Mouse (Mus musculus) ES-Bruce4 (cell line): ENCODE results near the gene Akt1s1. TPM values are rescaled to one million over a fixed set of nuclear protein-coding genes. Genes with fewer than 3 reads are reported as not detected.

Source experiments
- H3K27ac ChIP-seq: 2 replicates; pipeline ENCODE4 v1.5.1; 2012; ENCODE audit warnings: low read length, inconsistent platforms; ENCODE audit not compliant: insufficient read depth
- H3K27me3 ChIP-seq: 2 replicates; pipeline ENCODE4 v1.6.1; 2012; ENCODE audit warnings: mild to moderate bottlenecking, low read length, inconsistent platforms; ENCODE audit not compliant: control insufficient read depth, poor library complexity, insufficient read depth, severe bottlenecking
- H3K36me3 ChIP-seq: 2 replicates; pipeline ENCODE4 v1.6.1; 2012; ENCODE audit warnings: inconsistent platforms, mild to moderate bottlenecking, low read length, moderate library complexity; ENCODE audit not compliant: control insufficient read depth, poor library complexity, insufficient read depth, severe bottlenecking
- H3K4me1 ChIP-seq: one replicate; pipeline ENCODE4 v1.8.1; 2011; ENCODE audit warnings: low read length; ENCODE audit not compliant: control insufficient read depth, insufficient read depth
- H3K4me3 ChIP-seq: 2 replicates; pipeline ENCODE4 v1.5.1; 2011; ENCODE audit warnings: low read depth, mild to moderate bottlenecking, low read length
- H3K9ac ChIP-seq: 2 replicates; pipeline ENCODE4 v1.6.1; 2012; ENCODE audit warnings: low read depth, mild to moderate bottlenecking, inconsistent platforms; ENCODE audit not compliant: poor library complexity, severe bottlenecking
- H3K9me3 ChIP-seq: replicated peaks from 2 replicates; pipeline ENCODE4 v1.6.1; 2012; ENCODE audit warnings: mild to moderate bottlenecking, low read length, inconsistent platforms; ENCODE audit not compliant: control insufficient read depth, poor library complexity, insufficient read depth, severe bottlenecking
- CTCF ChIP-seq: IDR thresholded peaks from one replicate; pipeline ENCODE4 v1.8.1; 2011; ENCODE audit warnings: low read depth, low read length
- EP300 ChIP-seq: IDR thresholded peaks from 2 replicates; pipeline ENCODE4 v1.6.1; 2011; ENCODE audit warnings: low read depth, low read length; ENCODE audit not compliant: insufficient read depth
- POLR2A ChIP-seq: IDR thresholded peaks from one replicate; pipeline ENCODE4 v1.8.1; 2011; ENCODE audit warnings: low read length; ENCODE audit not compliant: insufficient read depth
- polyA plus RNA-seq: library from polyadenylated mRNA; stranded (reverse); fragments of >200 nt; gene quantifications from 2 replicates; pipeline ENCODE4 v1.2.4, GENCODE M21; 2011; ENCODE audit warnings: low read depth; ENCODE audit not compliant: missing spikeins, insufficient read depth, insufficient read length

Gene Akt1s1
- polyA plus RNA-seq, 1 experiment, result 38.3 TPM

DNA sequence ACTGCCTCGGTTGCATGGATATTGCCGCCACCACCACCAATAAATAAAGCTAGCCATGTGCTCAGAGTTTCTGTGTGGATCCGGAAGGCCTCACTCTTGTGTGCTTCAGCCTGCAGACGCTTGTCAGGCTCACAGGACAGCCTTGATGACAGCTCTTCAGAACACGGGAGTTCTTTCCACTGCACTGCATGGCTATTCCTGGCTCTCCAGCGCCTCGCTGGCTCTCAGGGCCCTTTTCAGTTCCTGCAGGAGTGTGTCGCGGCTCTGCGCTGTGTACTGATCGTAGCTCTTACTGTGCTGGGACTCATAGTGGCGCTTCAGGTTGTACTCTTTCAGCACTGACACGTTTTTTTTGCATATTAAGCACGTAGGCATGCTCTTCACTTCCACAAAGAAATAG, 29.0 kb downstream of the Akt1s1 start:
- H3K4me1 ChIP-seq, result no peaks in the 10 kb centered on the region
- TF ChIP-seq EP300 (no peak), CTCF (no peak), POLR2A (no peak)
- no peak overlapping the region for H3K27ac ChIP-seq
- no peak overlapping the region for H3K9ac ChIP-seq
- peaks cover 18% of the 10 kb centered on the region; the same call in 1 of the 2 replicates for H3K36me3 ChIP-seq
- no peaks in the 10 kb centered on the region for H3K27me3 ChIP-seq
- no peaks in the 10 kb centered on the region for H3K9me3 ChIP-seq
- H3K4me3 ChIP-seq, result no peak overlapping the region

DNA sequence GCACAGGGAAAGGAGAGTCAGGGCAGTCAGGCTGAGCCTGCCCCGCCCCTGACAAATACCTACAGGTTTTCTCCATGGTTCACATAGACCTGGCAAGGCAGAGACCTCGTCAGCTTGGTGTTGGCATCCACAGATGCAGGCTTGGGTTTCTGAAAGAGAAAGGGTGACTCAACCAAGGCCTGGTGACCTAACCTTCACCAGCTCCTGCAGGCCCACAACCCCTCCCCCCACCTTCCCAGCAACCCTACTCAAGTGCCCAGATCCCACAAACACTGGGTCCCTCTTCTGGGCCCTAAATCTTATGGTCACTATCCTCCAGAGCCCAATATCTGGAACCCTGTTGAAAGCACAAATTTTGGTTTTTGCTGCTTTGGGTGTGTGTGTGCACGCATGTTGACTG, 34.2 kb downstream of the Akt1s1 start:
- no peak overlapping the region for H3K9ac ChIP-seq
- H3K9me3 ChIP-seq, result no peaks in the 10 kb centered on the region
- peaks cover 24% of the 10 kb centered on the region for H3K36me3 ChIP-seq

DNA sequence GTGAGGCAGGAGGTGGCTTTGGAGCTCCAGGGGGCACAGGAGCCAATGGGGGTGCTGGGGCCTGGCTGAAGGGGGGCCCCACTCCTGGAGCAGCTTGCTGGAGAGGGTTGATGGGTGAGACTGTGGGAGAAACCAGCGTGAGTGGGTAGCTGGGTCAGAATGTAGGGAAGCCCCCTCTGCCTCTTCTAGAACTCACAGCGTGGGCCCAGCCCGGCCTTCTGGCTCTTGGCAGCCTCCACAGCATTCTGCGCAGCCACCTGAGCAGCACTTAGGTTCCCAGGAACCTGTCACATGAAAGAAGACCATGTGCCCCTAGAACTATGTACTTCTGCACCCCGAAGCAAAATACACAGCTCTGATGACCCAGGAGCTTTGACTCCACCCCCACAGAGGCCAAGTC, 35.8 kb downstream of the Akt1s1 start:
- H3K27ac ChIP-seq, result no peak overlapping the region
- peaks cover 32% of the 10 kb centered on the region for H3K36me3 ChIP-seq
- H3K9ac ChIP-seq, result no peak overlapping the region
- no peaks in the 10 kb centered on the region for H3K27me3 ChIP-seq
- TF ChIP-seq CTCF (no peak), POLR2A (no peak), EP300 (no peak)
- no peaks in the 10 kb centered on the region for H3K9me3 ChIP-seq
- H3K4me1 ChIP-seq, result no peaks in the 10 kb centered on the region
- H3K4me3 ChIP-seq, result no peak overlapping the region

More for the DNA sequence above, 34.2 kb downstream of the Akt1s1 start:
- no peak overlapping the region for H3K4me3 ChIP-seq
- H3K4me1 ChIP-seq, result no peaks in the 10 kb centered on the region
- no peaks in the 10 kb centered on the region for H3K27me3 ChIP-seq
- no peak overlapping the region for H3K27ac ChIP-seq
- no peak for TF ChIP-seq CTCF
- no peak for TF ChIP-seq EP300
- TF ChIP-seq POLR2A, result no peak

DNA sequence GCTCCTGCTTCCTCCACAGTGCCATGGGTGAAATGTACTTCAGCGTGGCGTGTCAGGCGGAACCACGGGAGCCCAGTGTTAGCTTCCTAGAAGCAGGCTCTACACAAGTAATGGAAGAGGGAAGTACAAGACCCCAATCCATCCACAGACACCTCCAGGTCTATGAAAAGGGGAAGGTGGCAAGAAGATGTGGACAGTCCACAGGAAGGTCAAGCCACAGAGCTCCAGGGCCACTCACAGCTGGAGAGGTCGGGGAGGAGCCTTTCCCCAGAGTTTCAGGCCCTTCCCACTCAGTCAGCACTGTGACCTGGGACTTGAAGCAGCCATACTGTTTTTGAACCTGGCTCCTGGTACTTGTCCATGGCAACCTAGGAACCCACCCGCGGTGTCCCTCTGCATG, 38.2 kb downstream of the Akt1s1 start:
- no peak overlapping the region for H3K4me3 ChIP-seq
- H3K36me3 ChIP-seq, result peaks cover 24% of the 10 kb centered on the region
- H3K4me1 ChIP-seq, result peaks cover 3% of the 10 kb centered on the region
- no peaks in the 10 kb centered on the region for H3K9me3 ChIP-seq
- no peaks in the 10 kb centered on the region for H3K27me3 ChIP-seq
- H3K9ac ChIP-seq, result no peak overlapping the region
- TF ChIP-seq POLR2A, result no peak
- no peak overlapping the region for H3K27ac ChIP-seq

DNA sequence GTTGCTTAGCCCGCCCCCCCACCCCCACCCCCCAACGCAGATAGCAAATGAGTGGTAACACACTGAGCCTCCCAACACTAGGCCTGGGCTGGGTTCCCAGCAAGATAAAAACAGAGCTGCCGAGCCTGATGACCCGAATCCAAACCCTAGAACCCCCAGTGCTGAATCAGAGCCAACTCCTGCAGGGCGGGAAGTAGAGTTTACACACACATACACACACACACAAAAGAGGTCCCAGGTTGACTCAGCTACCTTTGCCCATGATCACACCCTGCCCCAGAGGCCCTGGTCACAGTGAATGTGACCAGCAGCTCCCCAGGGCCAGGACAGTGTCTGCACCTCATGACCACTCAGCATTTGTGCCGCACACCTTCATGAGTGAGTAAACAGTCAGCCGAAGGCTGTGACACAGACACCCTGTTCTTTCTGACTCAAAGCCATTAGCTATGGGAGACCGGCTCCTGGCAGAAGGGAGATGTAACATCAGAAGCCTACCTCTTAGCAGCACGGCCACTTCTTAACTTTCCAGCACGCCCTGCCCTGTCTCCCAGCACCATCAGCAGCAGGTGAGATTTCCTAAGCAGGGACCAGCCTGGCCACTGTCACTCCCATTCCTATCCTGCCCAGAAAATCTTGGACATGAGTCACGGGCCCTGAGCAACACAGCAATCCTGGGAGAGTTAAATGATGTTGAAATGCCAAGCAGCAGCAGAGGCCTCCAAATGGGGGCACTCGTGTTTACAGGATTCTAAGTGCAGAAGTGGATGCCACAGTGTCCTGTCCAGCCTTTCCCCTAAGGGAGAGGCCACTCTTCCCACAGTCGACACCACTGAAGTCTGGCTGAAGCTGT, 39.7 kb downstream of the Akt1s1 start:
- Histone ChIP-seq H3K4me1 (peaks cover 3% of the 10 kb centered on the region), H3K4me3 (no peak overlapping the region), H3K36me3 (peaks cover 15% of the 10 kb centered on the region)

DNA sequence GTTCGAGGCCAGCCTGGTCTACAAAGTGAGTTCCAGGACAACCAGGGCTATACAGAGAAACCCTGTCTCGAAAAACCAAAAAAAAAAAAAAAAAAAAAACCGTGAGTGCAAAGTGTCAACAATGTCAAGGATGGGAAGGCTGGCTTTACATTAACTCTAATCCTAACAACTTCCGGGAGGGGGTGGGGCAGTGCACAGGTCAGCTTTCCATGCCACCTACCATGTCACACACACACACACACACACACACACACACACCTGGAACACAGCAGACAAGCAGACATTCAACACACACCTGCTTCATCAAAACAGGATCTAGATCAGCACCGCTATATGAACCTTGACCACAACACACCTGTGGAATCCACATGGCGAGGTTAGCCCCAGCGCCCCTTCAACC, 41.4 kb downstream of the Akt1s1 start:
- H3K36me3 ChIP-seq, result peaks cover 10% of the 10 kb centered on the region
- H3K4me3 ChIP-seq, result no peak overlapping the region
- H3K27ac ChIP-seq, result no peak overlapping the region
- TF ChIP-seq EP300, result no peak
- no peak for TF ChIP-seq CTCF
- TF ChIP-seq POLR2A, result no peak
- no peak overlapping the region for H3K9ac ChIP-seq
- H3K4me1 ChIP-seq, result peaks cover 3% of the 10 kb centered on the region
- H3K9me3 ChIP-seq, result no peaks in the 10 kb centered on the region
- no peaks in the 10 kb centered on the region for H3K27me3 ChIP-seq

More for the DNA sequence above, 39.7 kb downstream of the Akt1s1 start:
- Histone ChIP-seq H3K27ac (no peak overlapping the region), H3K27me3 (no peaks in the 10 kb centered on the region), H3K9ac (no peak overlapping the region), H3K9me3 (no peaks in the 10 kb centered on the region)
- no peak for TF ChIP-seq CTCF
- TF ChIP-seq POLR2A, result no peak
- TF ChIP-seq EP300, result no peak
